In the genomic region with DNA sequence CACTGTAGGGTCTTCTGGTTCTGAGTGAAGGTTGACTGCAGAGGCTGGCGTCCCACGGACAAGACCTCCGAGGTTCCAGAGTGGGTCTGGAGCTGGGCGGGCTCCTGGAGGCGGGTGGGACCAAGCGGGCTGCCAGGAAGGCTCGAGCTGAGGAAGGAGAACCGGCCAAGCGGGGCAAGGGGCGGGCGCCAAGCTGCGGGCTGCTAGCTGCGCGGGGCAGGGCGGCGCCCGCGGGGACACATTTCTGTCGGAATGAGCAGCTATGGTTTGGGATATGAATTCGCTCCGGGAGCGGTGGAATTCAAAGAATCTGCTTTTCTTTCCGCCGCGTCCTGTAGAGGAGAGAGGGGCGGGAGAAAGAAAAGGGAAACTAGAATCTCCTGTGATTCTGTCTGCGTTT, we compare ENCODE assay signal across 13 mouse cellular contexts. TPM values are rescaled to one million over a fixed set of nuclear protein-coding genes. Genes with fewer than 3 reads are reported as not detected.
DNase-seq lines count a peak whose midpoint lies in the region; ATAC-seq and TF ChIP-seq lines count a peak whose summit lies in the region.
"Had no signal": no experiment of that assay in that cellular context is flagged by ENCODE, and none has a peak within 500 bp of the region (broad histone marks: within the 10 kb centered on the region; RNA-seq: fewer than 3 reads in every experiment).

No protein-coding gene starts in this region.

- no peak for ATAC-seq in kidney, embryonic 14.5 days (ENCODE audit: low FRiP score, low TSS enrichment)
- no peak for ATAC-seq in limb, embryonic 13.5 days (ENCODE audit: low FRiP score, low read depth)
- ATAC-seq: forebrain, embryonic 16.5 days had no signal

- peaks cover 3% of the 10 kb centered on the region; the same call in 1 of the 2 replicates for H3K4me1 ChIP-seq in kidney, embryonic 14.5 days (ENCODE audit: control insufficient read depth, insufficient read depth, low read length)
- H3K4me1 ChIP-seq in E14TG2a.4 (replicated peaks; ENCODE audit: low read depth, low read length): peaks cover 88% of the 10 kb centered on the region
- peaks cover 15% of the 10 kb centered on the region; the same call in 1 of the 2 replicates for H3K4me1 ChIP-seq in limb, embryonic 13.5 days
- H3K4me1 ChIP-seq: liver, embryonic 13.5 days had no signal

- no peak overlapping the region for H3K27ac ChIP-seq in kidney, embryonic 14.5 days (ENCODE audit: low read depth, low read length)
- H3K27ac ChIP-seq in limb, embryonic 13.5 days: no peak overlapping the region
- H3K27ac ChIP-seq: liver, embryonic 13.5 days had no signal

- no peaks in the 10 kb centered on the region for H3K36me3 ChIP-seq in kidney, embryonic 14.5 days (ENCODE audit: control insufficient read depth, insufficient read depth, low read length)
- no peaks in the 10 kb centered on the region for H3K36me3 ChIP-seq in E14TG2a.4 (ENCODE audit: insufficient read depth, low read length)
- no peaks in the 10 kb centered on the region for H3K36me3 ChIP-seq in limb, embryonic 13.5 days
- H3K36me3 ChIP-seq: liver, embryonic 13.5 days had no signal

- peak overlapping the region; percentile 14; the same call in 1 of the 2 replicates for H3K4me3 ChIP-seq in kidney, embryonic 14.5 days (ENCODE audit: low read length)
- peak overlapping the region; percentile 45 for H3K4me3 ChIP-seq in E14TG2a.4 (replicated peaks; ENCODE audit: low read length)
- H3K4me3 ChIP-seq in limb, embryonic 13.5 days: peak overlapping the region; percentile 23
- H3K4me3 ChIP-seq: liver, embryonic 13.5 days had no signal

- H3K4me2 ChIP-seq in kidney, embryonic 14.5 days (replicated peaks; ENCODE audit: low read depth, low read length): no peak overlapping the region
- H3K4me2 ChIP-seq in limb, embryonic 13.5 days (replicated peaks): peak overlapping the region; percentile 43
- H3K4me2 ChIP-seq: liver, embryonic 13.5 days had no signal

- WGBS in kidney, embryonic 14.5 days: under 1% methylated on average over 24 of the region's 27 CpGs
- 2% methylated on average over 27 of the region's 27 CpGs for WGBS in limb, embryonic 13.5 days

- H3K9me3 ChIP-seq in kidney, embryonic 14.5 days (ENCODE audit: control insufficient read depth, low read length): no peaks in the 10 kb centered on the region
- H3K9me3 ChIP-seq in E14TG2a.4 (ENCODE audit: low read length): no peaks in the 10 kb centered on the region
- no peaks in the 10 kb centered on the region for H3K9me3 ChIP-seq in limb, embryonic 13.5 days
- H3K9me3 ChIP-seq: liver, embryonic 13.5 days had no signal

- no peak for DNase-seq in kidney, postnatal 36 days
- peak; percentile 43 for DNase-seq in Muller cell, postnatal 12 days (ENCODE audit: inconsistent ontology term)
- no peak for DNase-seq in right cerebral cortex, postnatal 36 days (ENCODE audit: low spot score in 2 of 2)
- no peak for DNase-seq in frontal cortex, postnatal 14 days (ENCODE audit: low spot score in 2 of 2)
- DNase-seq: adrenal gland, postnatal 25 days; liver, embryonic 13.5 days; retina, postnatal 1 day; thymus, postnatal 36 days had no signal

- peaks cover 96% of the 10 kb centered on the region for H3K27me3 ChIP-seq in kidney, embryonic 14.5 days (ENCODE audit: control insufficient read depth, insufficient read depth, low read length)
- H3K27me3 ChIP-seq in E14TG2a.4 (ENCODE audit: insufficient read depth, low read length): peaks cover 97% of the 10 kb centered on the region
- H3K27me3 ChIP-seq in limb, embryonic 13.5 days: peaks cover 99% of the 10 kb centered on the region

- H3K9ac ChIP-seq in kidney, embryonic 14.5 days (ENCODE audit: low read depth, low read length): no peak overlapping the region
- H3K9ac ChIP-seq in limb, embryonic 13.5 days: no peak overlapping the region
- H3K9ac ChIP-seq: liver, embryonic 13.5 days had no signal

- no peak for TF ChIP-seq CTCF in E14TG2a.4 (conservative IDR thresholded peaks at IDR 0.05; ENCODE audit: low read length)

RNA-seq across cellular contexts. Expression of gene Hoxc12, which starts 1.7 kb away (rescaled TPM):
- polyA plus RNA-seq in kidney, embryonic 14.5 days (2014; fragmentation: Nextera tagmentation; extraction: Ambion mirVana): not detected in 2 replicates
- polyA plus RNA-seq in limb, embryonic 13.5 days (2015; fragmentation: Nextera tagmentation; extraction: Ambion mirVana): 2.8 and 3.1 TPM in 2 replicates
- polyA plus RNA-seq: forebrain, embryonic 16.5 days; gonadal fat pad, adult 2 months; liver, embryonic 13.5 days had no signal

RNA-seq across cellular contexts. Expression of gene Hoxc13, which starts 14.0 kb away (rescaled TPM):
- polyA plus RNA-seq in kidney, embryonic 14.5 days (2014; fragmentation: Nextera tagmentation; extraction: Ambion mirVana): not detected in 2 replicates
- 2.9 and 3.8 TPM in 2 replicates for polyA plus RNA-seq in limb, embryonic 13.5 days (2015; fragmentation: Nextera tagmentation; extraction: Ambion mirVana)
- polyA plus RNA-seq: forebrain, embryonic 16.5 days; gonadal fat pad, adult 2 months; liver, embryonic 13.5 days had no signal

RNA-seq across cellular contexts. Expression of gene Hoxc11, which starts 19.3 kb away (rescaled TPM):
- 2.9 and 4.4 TPM in 2 replicates for polyA plus RNA-seq in kidney, embryonic 14.5 days (2014; fragmentation: Nextera tagmentation; extraction: Ambion mirVana)
- polyA plus RNA-seq in limb, embryonic 13.5 days (2015; fragmentation: Nextera tagmentation; extraction: Ambion mirVana): 2.1 and 2.6 TPM in 2 replicates
- polyA plus RNA-seq: forebrain, embryonic 16.5 days; liver, embryonic 13.5 days had no signal

RNA-seq across cellular contexts. Expression of gene Hoxc10, which starts 31.7 kb away (rescaled TPM):
- 62.9 and 64.5 TPM in 2 replicates for polyA plus RNA-seq in kidney, embryonic 14.5 days (2014; fragmentation: Nextera tagmentation; extraction: Ambion mirVana)
- polyA plus RNA-seq in limb, embryonic 13.5 days (2015; fragmentation: Nextera tagmentation; extraction: Ambion mirVana): 11.0 and 11.3 TPM in 2 replicates
- polyA plus RNA-seq: forebrain, embryonic 16.5 days; liver, embryonic 13.5 days had no signal

RNA-seq across cellular contexts. Expression of gene Hoxc5, which starts 32.3 kb away (rescaled TPM):
- polyA plus RNA-seq in kidney, embryonic 14.5 days (2014; fragmentation: Nextera tagmentation; extraction: Ambion mirVana): 5.1 and 5.8 TPM in 2 replicates
- 5.2 and 6.7 TPM in 2 replicates for polyA plus RNA-seq in limb, embryonic 13.5 days (2015; fragmentation: Nextera tagmentation; extraction: Ambion mirVana)
- polyA plus RNA-seq: forebrain, embryonic 16.5 days had no signal
